Mouse (Mus musculus): ENCODE measurements around the gene Olfr92.
"Not testable (repeated sequence)": the region's sequence is repeated elsewhere in the genome, so short reads cannot be mapped to it uniquely, and the experiment has no call there.

Gene Olfr92

GRCm38 (mm10) chr17:37119988-37120387 lies at the start of gene Olfr92:
TSS of gene Olfr92 (minus strand) at chr17:37120088.
- DNase-seq = no peak

- DNase-seq = no peak
Measured at GRCm38 (mm10) chr17:37161394-37161793, 41.5 kb upstream of the Olfr92 start, which contains the start of gene Olfr93. TSS of gene Olfr93 (minus strand) at chr17:37161494.

- not testable (repeated sequence) for DNase-seq
Measured at GRCm38 (mm10) chr17:37131366-37131765, 11.5 kb upstream of the Olfr92 start.

- DNase-seq = no peak
Measured at GRCm38 (mm10) chr17:37098178-37098577, 21.7 kb downstream of the Olfr92 start, which contains the start of gene Olfr91. TSS of gene Olfr91 (minus strand) at chr17:37098278.

- no peak for DNase-seq
Measured at GRCm38 (mm10) chr17:37093289-37093688, 26.6 kb downstream of the Olfr92 start.

- no peak for DNase-seq
Measured at GRCm38 (mm10) chr17:37092198-37092597, 27.7 kb downstream of the Olfr92 start.

GRCm38 (mm10) chr17:37088399-37088798 lies 31.5 kb downstream of the Olfr92 start, which contains the start of gene Olfr90:
TSS of gene Olfr90 (minus strand) at chr17:37088499.
- DNase-seq = no peak

GRCm38 (mm10) chr17:37085545-37085944 lies 34.3 kb downstream of the Olfr92 start:
- DNase-seq = no peak

GRCm38 (mm10) chr17:37084632-37085031 lies 35.3 kb downstream of the Olfr92 start:
- no peak for DNase-seq

- DNase-seq = peak; percentile 59
Measured at GRCm38 (mm10) chr17:37083327-37083726, 36.6 kb downstream of the Olfr92 start.

GRCm38 (mm10) chr17:37081659-37082058 lies 38.2 kb downstream of the Olfr92 start:
- no peak for DNase-seq

- DNase-seq = no peak
Measured at GRCm38 (mm10) chr17:37080119-37080518, 39.8 kb downstream of the Olfr92 start.

- DNase-seq = no peak
Measured at GRCm38 (mm10) chr17:37078990-37079389, 40.9 kb downstream of the Olfr92 start.

GRCm38 (mm10) chr17:37078193-37078592 lies 41.7 kb downstream of the Olfr92 start:
- no peak for DNase-seq

GRCm38 (mm10) chr17:37075766-37076165 lies 44.1 kb downstream of the Olfr92 start:
- DNase-seq = no peak

- DNase-seq = no peak
Measured at GRCm38 (mm10) chr17:37075181-37075580, 44.7 kb downstream of the Olfr92 start.

GRCm38 (mm10) chr17:37072730-37073276 lies 47.1 kb downstream of the Olfr92 start:
- no peak for DNase-seq

- DNase-seq = no peak
Measured at GRCm38 (mm10) chr17:37072080-37072729, 47.7 kb downstream of the Olfr92 start.

- DNase-seq = no peak
Measured at GRCm38 (mm10) chr17:37070121-37070520, 49.8 kb downstream of the Olfr92 start.

- DNase-seq = no peak
Measured at GRCm38 (mm10) chr17:37067861-37068260, 52.0 kb downstream of the Olfr92 start.

- DNase-seq = no peak
Measured at GRCm38 (mm10) chr17:37065993-37066392, 53.9 kb downstream of the Olfr92 start.

GRCm38 (mm10) chr17:37063686-37064495 lies 56.0 kb downstream of the Olfr92 start:
- DNase-seq = peak; percentile 52

GRCm38 (mm10) chr17:37063063-37063462 lies 56.8 kb downstream of the Olfr92 start:
- DNase-seq = no peak

Measured in right cerebral cortex, postnatal 14 days (tissue).